Mouse (Mus musculus) hindbrain, postnatal 0 days (tissue): ENCODE measurements around the gene Card6. TPM values are rescaled to one million over a fixed set of nuclear protein-coding genes. Genes with fewer than 3 reads are reported as not detected.
"Not testable (repeated sequence)": the region's sequence is repeated elsewhere in the genome, so short reads cannot be mapped to it uniquely, and the experiment has no call there.

Experiments used
- ATAC-seq: fragments of 200-750 bp; cut with Nextera tagmentation; 2 replicates; pipeline ENCODE4 v1.8.0; 2017; ENCODE audit warnings: mild to moderate bottlenecking, moderate TSS enrichment, moderate library complexity
- DNase-seq: peaks from one replicate; pipeline ENCODE4 v3.0.0-alpha.2; 2015; ENCODE audit warnings: low spot score
- H3K27ac ChIP-seq: fragments of 300-500 bp; sonication (generic); 2 replicates; pipeline ENCODE4 v1.5.1; 2014; ENCODE audit warnings: mild to moderate bottlenecking
- H3K27me3 ChIP-seq: fragments of 300-500 bp; sonication (generic); 2 replicates; pipeline ENCODE4 v1.6.1; 2014; ENCODE audit warnings: low read length, mixed read lengths; ENCODE audit not compliant: insufficient read depth
- H3K36me3 ChIP-seq: fragments of 300-500 bp; sonication (generic); 2 replicates; pipeline ENCODE4 v1.6.1; 2014; ENCODE audit warnings: low read length, mixed read lengths; ENCODE audit not compliant: insufficient read depth
- H3K4me1 ChIP-seq: fragments of 300-500 bp; sonication (generic); 2 replicates; pipeline ENCODE4 v1.6.1; 2014; ENCODE audit warnings: antibody characterized with exemption, low read length, mixed read lengths; ENCODE audit not compliant: insufficient read depth
- H3K4me2 ChIP-seq: fragments of 300-500 bp; sonication (generic); 2 replicates; pipeline ENCODE4 v1.6.1; 2014; ENCODE audit warnings: low read depth, mild to moderate bottlenecking, low read length, moderate library complexity, mixed read lengths
- H3K4me3 ChIP-seq: fragments of 300-500 bp; sonication (generic); 2 replicates; pipeline ENCODE4 v1.5.1; 2014; ENCODE audit warnings: low read length
- H3K9ac ChIP-seq: fragments of 300-500 bp; sonication (generic); replicated peaks from 2 replicates; pipeline ENCODE4 v1.6.1; 2014; ENCODE audit warnings: mild to moderate bottlenecking, low read length, moderate library complexity, mixed read lengths
- H3K9me3 ChIP-seq: fragments of 300-500 bp; sonication (generic); 2 replicates; pipeline ENCODE4 v1.6.1; 2016; ENCODE audit warnings: low read length, mixed read lengths
- CTCF ChIP-seq: IDR thresholded peaks from 2 replicates; pipeline ENCODE4 v1.5.1; 2016; ENCODE audit warnings: antibody characterized with exemption, control low read depth, low read depth
- WGBS: fragments of 180-500 bp; shearing (Covaris S2); extraction: QIAGEN DNeasy Blood & Tissue Kit; methylation state at CpG from one replicate; pipeline ENCODE4 v1.1.7; 2014; 5-methylcytosine and 5-hydroxymethylcytosine counted together
- polyA plus RNA-seq: library from polyadenylated mRNA; unstranded; fragments of >200 nt; fragmentation: Nextera tagmentation; extraction: Ambion mirVana; gene quantifications from 2 replicates; pipeline ENCODE4 v1.2.1, GENCODE M21; 2015
- total RNA-seq: library from RNA; depleted of rRNA; stranded (reverse); fragments of >200 nt; gene quantifications from 2 replicates; pipeline ENCODE4 v1.2.3, GENCODE M21; 2014

The Card6 gene
- total and polyA plus RNA-seq, 2 experiments from 2014 or later, result 0.16 to 0.23 TPM

DNA sequence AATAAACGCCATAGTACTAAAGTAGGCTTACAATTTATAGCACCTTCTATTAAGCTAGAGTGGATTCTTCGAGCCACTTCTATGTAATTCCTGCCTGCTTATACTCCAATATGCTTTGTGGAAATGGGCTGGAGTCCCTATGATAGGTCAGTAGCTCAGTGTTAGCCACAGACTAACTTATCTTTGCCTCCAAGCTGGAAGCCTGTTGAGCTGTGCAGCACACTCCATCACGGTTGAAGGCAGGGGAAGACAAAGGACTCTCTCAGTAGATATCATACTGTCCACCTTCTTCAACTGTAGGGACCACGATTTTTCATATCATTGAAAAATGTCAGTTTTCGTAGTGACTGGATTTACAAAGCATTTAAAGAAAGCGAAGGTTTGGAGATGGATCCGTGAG lies 31.5 kb upstream of the Card6 start:
- Histone ChIP-seq H3K4me2 (no peak overlapping the region), H3K27ac (no peak overlapping the region), H3K4me1 (peaks cover 2% of the 10 kb centered on the region; the same call in 1 of the 2 replicates), H3K36me3 (no peaks in the 10 kb centered on the region), H3K4me3 (no peak overlapping the region), H3K9me3 (no peaks in the 10 kb centered on the region), H3K9ac (no peak overlapping the region), H3K27me3 (no peaks in the 10 kb centered on the region)
- WGBS, result 91% methylated on average over 7 of the region's 7 CpGs
- no peak for TF ChIP-seq CTCF
- no peak for DNase-seq
- no peak for ATAC-seq

DNA sequence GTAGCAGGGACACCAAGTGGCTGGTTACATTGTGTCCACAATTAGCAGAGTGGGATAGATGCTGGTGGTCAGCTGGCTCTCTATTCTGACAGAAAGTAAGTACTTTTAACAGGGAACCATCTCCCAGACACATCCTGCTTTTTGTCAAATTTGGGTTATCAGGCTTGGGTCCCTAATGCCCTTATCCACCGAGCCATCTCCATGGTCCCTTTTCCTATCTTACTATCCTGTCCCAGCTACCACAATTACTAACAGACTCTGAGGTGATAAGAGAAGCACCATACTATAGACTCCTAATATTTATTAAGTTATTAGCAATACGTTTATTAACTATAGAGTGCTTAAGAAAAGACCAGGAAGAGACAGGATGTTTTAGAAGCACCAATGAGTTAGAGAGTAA lies 31.0 kb upstream of the Card6 start:
- H3K27me3 ChIP-seq, result no peaks in the 10 kb centered on the region
- TF ChIP-seq CTCF, result no peak
- no peak overlapping the region for H3K4me3 ChIP-seq
- H3K4me1 ChIP-seq, result no peaks in the 10 kb centered on the region; the same call in 1 of the 2 replicates
- no peaks in the 10 kb centered on the region for H3K9me3 ChIP-seq
- H3K9ac ChIP-seq, result no peak overlapping the region
- DNase-seq (no peak), ATAC-seq (no peak)
- no peak overlapping the region for H3K27ac ChIP-seq
- H3K36me3 ChIP-seq, result no peaks in the 10 kb centered on the region
- WGBS, result 89% methylated on average over 2 of the region's 2 CpGs
- H3K4me2 ChIP-seq, result no peak overlapping the region

- H3K9ac ChIP-seq, result no peak overlapping the region
- no peak for TF ChIP-seq CTCF
- no peaks in the 10 kb centered on the region for H3K36me3 ChIP-seq
- no peak overlapping the region for H3K4me2 ChIP-seq
- H3K9me3 ChIP-seq, result no peaks in the 10 kb centered on the region
- DNase-seq, result peak; percentile 40
- H3K4me3 ChIP-seq, result no peak overlapping the region
- H3K4me1 ChIP-seq, result no peaks in the 10 kb centered on the region; the same call in 1 of the 2 replicates
- no peaks in the 10 kb centered on the region for H3K27me3 ChIP-seq
- peak; percentile 44; the same call in 1 of the 2 replicates for ATAC-seq
- 63% methylated on average over 9 of the region's 9 CpGs for WGBS
- H3K27ac ChIP-seq, result no peak overlapping the region
These were observed 29.9 kb upstream of the Card6 start for GRCm38 (mm10) chr15:5138021-5138856.

GRCm38 (mm10) chr15:5134945-5135483 lies 26.7 kb upstream of the Card6 start:
- no peak for DNase-seq
- no peak overlapping the region for H3K4me2 ChIP-seq
- 80% methylated on average over 8 of the region's 8 CpGs for WGBS
- H3K9me3 ChIP-seq, result no peaks in the 10 kb centered on the region
- no peak overlapping the region for H3K4me3 ChIP-seq
- no peak for ATAC-seq
- H3K36me3 ChIP-seq, result no peaks in the 10 kb centered on the region
- no peak overlapping the region for H3K9ac ChIP-seq
- H3K4me1 ChIP-seq, result no peaks in the 10 kb centered on the region; the same call in 1 of the 2 replicates
- H3K27ac ChIP-seq, result no peak overlapping the region
- no peak for TF ChIP-seq CTCF
- H3K27me3 ChIP-seq, result no peaks in the 10 kb centered on the region

GRCm38 (mm10) chr15:5134179-5134578 lies 25.8 kb upstream of the Card6 start:
- no peak overlapping the region for H3K4me2 ChIP-seq
- no peaks in the 10 kb centered on the region for H3K27me3 ChIP-seq
- WGBS, result 66% methylated on average over 3 of the region's 3 CpGs
- H3K9ac ChIP-seq, result no peak overlapping the region
- no peaks in the 10 kb centered on the region for H3K36me3 ChIP-seq
- ATAC-seq, result no peak
- no peaks in the 10 kb centered on the region; the same call in 1 of the 2 replicates for H3K4me1 ChIP-seq
- TF ChIP-seq CTCF, result no peak
- no peak overlapping the region for H3K4me3 ChIP-seq
- H3K27ac ChIP-seq, result no peak overlapping the region
- H3K9me3 ChIP-seq, result no peaks in the 10 kb centered on the region
- DNase-seq, result no peak

- H3K27me3 ChIP-seq, result no peaks in the 10 kb centered on the region
- no peaks in the 10 kb centered on the region; the same call in 1 of the 2 replicates for H3K4me1 ChIP-seq
- no peak overlapping the region for H3K4me2 ChIP-seq
- no peaks in the 10 kb centered on the region for H3K36me3 ChIP-seq
- H3K9ac ChIP-seq, result no peak overlapping the region
- 60% methylated on average over 3 of the region's 3 CpGs for WGBS
- no peaks in the 10 kb centered on the region for H3K9me3 ChIP-seq
- no peak overlapping the region for H3K27ac ChIP-seq
- no peak for TF ChIP-seq CTCF
- no peak for ATAC-seq
- no peak for DNase-seq
- H3K4me3 ChIP-seq, result no peak overlapping the region
These were observed 25.0 kb upstream of the Card6 start for GRCm38 (mm10) chr15:5133301-5133700.

- not testable (repeated sequence) for ATAC-seq, H3K9me3 ChIP-seq, H3K27me3 ChIP-seq, H3K4me3 ChIP-seq, H3K4me2 ChIP-seq, H3K36me3 ChIP-seq, H3K9ac ChIP-seq, DNase-seq, H3K27ac ChIP-seq, H3K4me1 ChIP-seq
- 92% methylated on average over 14 of the region's 14 CpGs for WGBS
These were observed 22.7 kb upstream of the Card6 start for GRCm38 (mm10) chr15:5130887-5131668.
